Mouse (Mus musculus): Measurements from ENCODE around the gene Nob1. TPM values are rescaled to one million over a fixed set of nuclear protein-coding genes. Genes with fewer than 3 reads are reported as not detected.

The Nob1 gene
- polyA plus RNA-seq, 1 experiment = 48.2 TPM

DNA sequence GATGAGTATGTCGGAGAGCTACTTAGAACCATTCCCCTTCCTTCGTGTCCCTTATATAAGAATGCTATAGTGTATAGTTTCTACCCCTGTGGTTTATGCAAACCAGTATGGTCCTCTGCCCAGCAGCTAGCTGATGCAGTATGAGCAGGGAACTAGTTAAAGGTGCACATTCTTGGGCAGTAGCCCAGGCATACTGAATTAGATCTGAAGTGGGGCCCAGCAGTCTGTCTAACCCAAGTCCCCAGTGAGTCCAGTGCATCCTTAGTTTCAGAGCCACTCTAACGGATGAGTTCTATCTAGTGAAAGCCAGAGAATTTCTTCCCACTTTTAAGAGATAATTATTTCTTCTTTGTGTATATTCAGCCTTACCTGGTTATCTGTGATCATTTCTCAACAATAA, 47.5 kb downstream of the Nob1 start:
- no peak for TF ChIP-seq GATA1 (IDR thresholded peaks at IDR 0.05; ENCODE audit: low read length)

DNA sequence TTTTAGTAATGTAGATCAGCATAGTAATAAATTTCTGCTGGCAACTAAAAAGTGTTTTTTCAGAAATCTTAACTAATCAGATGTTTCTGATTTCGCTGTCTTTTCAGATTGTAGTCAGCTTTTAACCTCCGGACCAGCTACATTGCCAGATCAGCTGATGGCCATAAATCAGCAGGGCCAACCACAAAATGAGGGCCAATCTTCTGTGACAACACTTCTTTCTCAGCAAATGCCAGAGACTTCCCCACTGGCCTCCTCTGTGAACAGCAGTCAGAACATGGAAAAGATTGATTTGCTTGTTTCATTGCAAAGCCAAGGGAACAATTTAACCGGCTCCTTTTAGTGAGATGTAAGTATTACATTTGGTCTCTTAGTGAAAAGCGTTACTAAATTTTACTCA, 54.5 kb downstream of the Nob1 start:
- no peak for TF ChIP-seq GATA1 (IDR thresholded peaks at IDR 0.05; ENCODE audit: low read length)

Other genes with a start within 250 kb of the Nob1 start
- gene Nfat5, start 131.6 kb downstream of the Nob1 start, polyA plus RNA-seq (2012) = 1.7 and 2.3 TPM in 2 replicates
- 0.26 and 0.50 TPM in 2 replicates for gene Nqo1, start 21.8 kb downstream of the Nob1 start, polyA plus RNA-seq (2012)
- 33.2 and 35.0 TPM in 2 replicates for gene Wwp2, start 11.3 kb upstream of the Nob1 start, polyA plus RNA-seq (2012)
- gene Psmd7, start 163.4 kb upstream of the Nob1 start, polyA plus RNA-seq (2012) = 41.2 and 52.0 TPM in 2 replicates